Mouse (Mus musculus): ENCODE measurements around the gene Gigyf2.

DNA sequence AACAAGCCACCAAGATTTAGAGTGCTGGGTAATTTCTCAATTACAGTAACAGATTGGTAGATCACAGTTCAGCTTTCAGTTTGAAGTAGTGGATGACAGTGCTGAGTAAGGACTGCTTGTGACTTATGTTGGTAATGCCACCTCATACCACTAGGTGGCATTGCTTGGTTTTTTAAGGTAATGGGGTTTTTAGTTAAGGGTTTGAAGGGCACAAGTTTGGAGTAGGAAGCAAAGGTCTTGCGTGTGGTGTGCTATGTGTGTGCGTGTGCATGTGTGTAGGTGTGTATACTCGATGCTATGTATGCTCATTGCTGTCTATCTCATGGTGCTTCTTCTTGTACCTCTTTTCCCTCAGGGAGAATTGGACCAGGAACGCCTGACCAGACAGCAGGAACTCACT, 91.9 kb downstream of the Gigyf2 start:
- TF ChIP-seq E2F4 (IDR thresholded peaks at IDR 0.05; ENCODE audit: insufficient read depth) (no peak), POLR2A (IDR thresholded peaks at IDR 0.05; ENCODE audit: insufficient read length, low read depth) (no peak), CEBPB (IDR thresholded peaks at IDR 0.05; ENCODE audit: insufficient read depth, poor library complexity, severe bottlenecking) (no peak), REST (IDR thresholded peaks at IDR 0.05; ENCODE audit: insufficient read depth, insufficient read length) (no peak), MYOD1 (IDR thresholded peaks at IDR 0.05; ENCODE audit: control insufficient read depth in 1 of 3, insufficient read length in 2 of 3, low read depth in 2 of 3) (no peak), USF1 (IDR thresholded peaks at IDR 0.05; ENCODE audit: low read depth) (no peak), POLR2AphosphoS2 (IDR thresholded peaks at IDR 0.05; ENCODE audit: insufficient read length, low read depth) (no peak), TCF12 (IDR thresholded peaks at IDR 0.05; ENCODE audit: insufficient read depth, poor library complexity, severe bottlenecking) (no peak), MAX (IDR thresholded peaks at IDR 0.05; ENCODE audit: low read depth) (no peak), MYOG (IDR thresholded peaks at IDR 0.05; ENCODE audit: control insufficient read depth in 1 of 3, insufficient read depth in 1 of 3, insufficient read length in 2 of 3, low read depth in 2 of 3) (no peak)

Measured in myocyte (in vitro differentiated cells).